Mouse (Mus musculus): ENCODE data around the gene Zkscan7.
"Not testable (repeated sequence)": the region's sequence is repeated elsewhere in the genome, so short reads cannot be mapped to it uniquely, and the experiment has no call there.

Gene Zkscan7

DNA sequence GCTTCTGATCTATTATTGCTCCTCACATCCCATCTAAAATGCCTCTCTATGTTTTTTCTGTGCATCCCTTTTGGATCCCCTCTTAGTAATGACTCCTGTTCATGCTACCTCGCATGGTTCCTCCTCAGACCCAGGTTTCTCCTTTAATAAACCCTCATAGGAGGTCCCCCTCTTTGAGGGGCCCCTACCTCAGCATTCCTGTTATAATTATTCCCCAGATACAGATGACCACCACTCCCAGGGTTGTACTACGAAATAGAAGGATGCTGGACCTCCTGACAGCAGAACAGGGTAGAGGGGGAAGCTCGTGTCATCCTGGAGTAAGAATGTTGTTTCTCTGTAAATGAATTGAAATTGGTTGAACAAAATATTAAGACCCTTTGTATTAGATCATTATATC is at the start of gene Zkscan7:
Gene Zkscan7, plus strand, starts transcription at position 301 of the 400 bp plus-strand sequence.
- no peak for DNase-seq

DNA sequence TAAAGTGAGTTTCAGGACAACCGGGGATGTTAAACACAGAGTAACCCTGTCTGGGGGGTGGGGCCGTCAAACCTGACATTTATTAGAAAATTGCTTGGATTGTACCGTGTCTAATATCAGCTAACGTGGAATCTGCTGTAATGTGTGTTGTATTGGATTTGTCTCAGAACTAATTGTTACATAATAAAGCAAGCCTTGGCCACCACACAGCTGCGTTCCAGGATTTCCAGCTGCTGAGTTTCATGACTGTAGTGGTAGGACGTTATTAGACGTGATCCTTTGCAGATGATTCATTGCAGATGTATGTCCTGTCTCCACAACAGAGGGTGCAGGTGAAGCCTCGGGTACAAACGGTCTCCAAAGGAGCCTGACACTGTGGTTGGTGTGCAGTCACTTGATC is 49.4 kb upstream of the Zkscan7 start:
- DNase-seq: no peak

DNA sequence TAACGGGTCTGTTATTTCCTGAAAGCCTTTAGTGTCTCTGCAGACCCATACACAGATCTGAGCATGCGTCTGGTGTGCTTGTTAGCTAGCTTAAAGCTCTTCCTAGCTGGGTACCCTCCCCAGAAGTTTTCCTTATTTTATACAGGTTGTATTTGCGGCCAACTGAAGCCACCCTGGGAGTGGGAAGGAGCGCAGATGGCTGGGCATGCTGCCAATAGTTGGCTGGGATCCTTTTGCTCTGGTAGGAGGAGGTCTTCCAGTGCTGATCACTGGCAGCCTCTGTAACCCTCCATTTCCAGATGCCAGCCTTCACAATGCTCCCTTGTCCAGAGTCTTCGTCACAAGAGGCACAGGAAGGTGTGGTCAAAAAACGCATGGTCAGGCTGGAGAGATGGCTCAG is 48.7 kb upstream of the Zkscan7 start:
- peak; percentile 59 for DNase-seq

DNA sequence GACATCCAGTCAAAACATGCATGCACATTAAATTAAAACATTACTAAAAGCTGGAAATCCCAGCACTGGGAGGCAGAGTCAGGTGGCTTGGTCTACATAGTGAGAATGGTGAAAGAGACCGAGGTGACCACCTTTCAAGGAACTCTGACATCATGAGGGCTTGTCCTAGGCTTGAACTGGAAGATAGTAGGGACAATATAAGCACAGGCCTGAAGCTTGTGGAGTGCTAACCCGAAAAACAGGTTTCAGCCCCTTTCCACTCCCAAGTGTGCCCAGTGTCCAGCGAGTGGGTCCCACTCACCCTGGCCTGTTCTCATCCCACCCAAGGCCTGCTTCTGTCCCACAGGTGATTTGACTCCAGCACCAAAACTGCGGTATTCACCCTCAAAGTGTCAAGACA is 48.3 kb upstream of the Zkscan7 start:
- DNase-seq: no peak

DNA sequence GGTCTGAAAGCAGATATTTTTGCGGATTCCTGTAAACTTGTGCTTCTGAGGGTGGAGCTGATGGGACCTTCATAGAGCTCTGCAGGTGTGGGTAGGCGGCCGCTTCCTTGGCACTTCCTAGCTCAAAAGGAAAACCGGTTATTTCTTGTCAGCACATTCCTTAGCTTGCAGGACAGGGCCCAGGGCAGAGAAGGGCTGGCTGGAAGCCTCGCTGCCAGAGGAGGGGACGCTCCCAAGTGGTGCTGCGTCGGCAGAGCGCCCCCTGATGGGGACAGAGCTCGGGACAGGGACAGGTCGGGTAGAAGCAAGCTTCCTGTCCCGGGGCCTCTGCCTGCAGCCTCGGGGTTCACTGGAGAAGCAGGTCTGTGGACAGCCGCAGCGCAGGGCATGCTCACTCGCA is 47.8 kb upstream of the Zkscan7 start:
- peak; percentile 71 for DNase-seq

DNA sequence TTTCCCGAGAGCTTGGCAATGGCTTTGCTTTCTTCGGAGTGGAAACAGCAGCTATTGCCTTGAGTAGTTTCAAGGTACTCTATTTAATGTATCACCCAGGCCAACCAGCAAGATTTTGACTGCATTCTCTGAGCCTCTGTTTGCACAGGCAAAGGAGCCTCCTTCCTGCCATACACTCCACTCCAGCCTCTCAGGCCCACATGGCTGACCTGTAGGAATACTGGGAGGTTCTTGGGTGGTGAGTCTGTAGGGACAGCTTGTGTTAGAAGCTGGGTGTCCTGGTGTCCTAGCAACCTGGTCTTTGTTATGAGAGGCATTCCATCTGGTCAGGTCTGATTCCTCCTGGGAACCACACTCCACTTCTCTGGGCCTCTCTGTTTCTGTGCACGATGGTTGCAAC is 41.7 kb upstream of the Zkscan7 start, which contains the start of gene Gm35549:
Gene Gm35549, minus strand, starts transcription at position 276 of the 400 bp plus-strand sequence.
- DNase-seq: no peak

DNA sequence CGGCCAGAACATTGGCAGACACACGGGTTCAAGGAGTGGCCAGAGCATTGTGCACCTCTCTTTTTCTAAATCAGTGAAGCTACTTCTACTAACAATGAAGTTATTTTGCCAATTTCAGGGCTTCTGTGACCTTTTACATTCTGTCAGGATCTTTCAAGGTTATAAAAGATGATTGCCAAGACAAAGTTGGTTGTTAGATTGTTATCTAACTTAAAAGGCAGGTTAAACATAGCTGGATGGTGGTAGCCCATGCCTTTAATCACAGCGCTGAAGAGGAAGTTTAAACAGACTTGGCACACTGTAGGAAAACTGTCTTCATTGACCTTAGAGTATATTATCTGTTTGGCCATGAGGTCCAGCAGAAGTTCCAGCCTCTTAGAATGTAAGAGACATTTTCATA is 39.9 kb upstream of the Zkscan7 start:
- DNase-seq: no peak

DNA sequence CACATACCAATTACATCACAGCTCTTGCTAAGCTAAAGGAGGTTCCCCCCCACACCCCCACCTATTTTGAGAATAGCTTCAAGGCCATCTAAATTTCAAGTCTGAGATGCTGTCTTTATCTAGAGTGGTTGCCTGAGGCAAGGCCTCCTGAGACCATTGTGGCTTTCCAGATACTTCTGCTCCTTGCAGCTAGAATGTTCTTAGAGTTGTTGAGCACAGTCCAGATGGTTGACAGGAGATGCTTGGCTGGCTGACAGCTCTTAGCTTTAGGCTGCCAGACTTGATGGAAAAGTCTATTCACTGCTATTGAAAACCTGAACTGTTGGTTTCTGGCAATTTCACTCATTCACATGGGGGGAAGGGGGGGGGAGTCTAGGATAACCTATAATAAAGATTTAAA is 39.3 kb upstream of the Zkscan7 start:
- peak; percentile 52 for DNase-seq

DNA sequence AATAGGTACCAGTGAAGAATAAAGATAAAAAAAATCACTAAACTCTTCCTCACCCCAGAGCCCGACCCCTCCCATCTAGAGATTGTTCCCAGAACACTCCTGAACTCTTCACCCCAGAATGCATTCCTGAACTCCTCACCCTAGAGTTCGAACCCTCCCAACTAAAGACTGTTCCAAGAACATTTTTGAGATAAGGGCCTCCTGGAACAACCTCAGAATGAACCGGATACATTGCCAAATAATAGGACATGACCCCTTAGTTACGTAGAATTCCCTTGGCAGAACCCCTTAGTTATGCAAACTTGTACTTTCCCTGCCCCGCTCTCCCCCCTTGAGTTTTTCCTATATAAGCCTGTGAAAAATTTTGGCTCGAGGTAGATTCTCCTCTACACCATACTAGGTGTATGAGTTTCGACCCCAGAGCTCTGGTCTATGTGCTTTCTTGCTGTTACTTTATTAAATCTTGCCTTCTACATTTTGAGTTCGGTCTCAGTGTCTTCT is 37.6 kb upstream of the Zkscan7 start:
- not testable (repeated sequence) for DNase-seq

DNA sequence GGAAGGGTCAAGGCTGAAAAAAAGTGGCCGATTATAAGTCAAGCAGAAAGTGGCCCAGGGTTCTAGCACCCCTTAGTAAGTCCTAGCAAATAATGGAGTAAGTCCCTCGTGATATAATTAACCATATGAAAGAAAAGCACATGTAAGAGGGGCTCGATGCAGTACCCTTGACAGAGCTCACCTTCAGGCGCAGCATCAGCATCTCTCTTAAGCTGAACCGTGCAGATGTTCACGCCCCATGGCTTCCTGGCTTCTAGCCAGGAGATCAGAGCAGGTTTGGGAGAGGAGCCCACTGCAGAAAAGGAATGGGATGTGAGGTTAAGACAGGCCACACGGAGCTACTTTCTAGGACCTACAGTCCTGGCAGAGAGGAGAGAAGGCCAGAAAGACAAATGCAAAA is 31.0 kb upstream of the Zkscan7 start:
- DNase-seq: no peak

DNA sequence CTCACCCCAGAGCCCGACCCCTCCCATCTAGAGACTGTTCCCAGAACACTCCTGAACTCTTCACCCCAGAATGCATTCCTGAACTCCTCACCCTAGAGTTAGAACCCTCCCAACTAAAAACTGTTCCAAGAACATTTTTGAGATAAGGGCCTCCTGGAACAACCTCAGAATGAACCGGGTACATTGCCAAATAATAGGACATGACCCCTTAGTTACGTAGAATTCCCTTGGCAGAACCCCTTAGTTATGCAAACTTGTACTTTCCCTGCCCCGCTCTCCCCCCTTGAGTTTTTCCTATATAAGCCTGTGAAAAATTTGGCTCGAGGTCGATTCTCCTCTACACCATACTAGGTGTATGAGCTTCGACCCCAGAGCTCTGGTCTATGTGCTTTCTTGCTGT is 30.3 kb upstream of the Zkscan7 start:
- DNase-seq: not testable (repeated sequence)

DNA sequence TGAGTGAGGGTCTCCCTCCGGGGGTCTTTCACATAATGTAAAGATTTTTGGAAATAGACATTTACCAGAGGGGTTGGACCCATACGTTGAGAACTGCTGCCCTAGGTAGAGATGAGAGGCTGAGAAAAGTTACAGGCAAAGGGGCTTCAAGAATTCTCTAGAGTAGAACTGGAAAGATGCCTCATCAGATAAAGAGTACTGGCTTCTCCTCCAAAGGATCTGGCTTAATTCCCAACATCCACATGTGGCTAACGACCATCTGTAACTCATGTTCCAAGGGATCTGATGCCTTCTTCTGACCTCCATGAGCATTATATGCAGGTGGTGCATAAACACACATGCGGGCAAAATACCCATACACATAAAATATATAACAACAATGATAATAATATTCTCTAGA is 29.9 kb upstream of the Zkscan7 start:
- DNase-seq: no peak

DNA sequence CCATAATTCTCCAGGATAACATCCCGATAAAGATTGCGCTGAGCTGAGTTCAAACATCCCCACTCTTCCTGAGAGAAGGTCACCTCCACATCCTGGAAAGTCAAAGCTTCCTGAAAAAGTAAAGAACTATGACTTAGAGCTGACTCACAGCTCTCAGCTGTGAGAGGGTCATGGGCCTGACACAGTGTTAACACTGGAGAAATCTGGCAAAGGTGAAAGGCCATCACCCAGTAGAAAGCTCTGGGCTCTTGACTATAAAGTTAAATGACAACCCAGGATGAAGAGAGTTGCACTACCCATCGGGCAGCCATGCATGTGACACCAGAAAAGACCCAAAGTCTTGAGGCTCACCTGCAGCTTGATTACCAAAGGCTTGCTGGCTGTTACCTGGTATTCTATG is 28.8 kb upstream of the Zkscan7 start:
- no peak for DNase-seq

DNA sequence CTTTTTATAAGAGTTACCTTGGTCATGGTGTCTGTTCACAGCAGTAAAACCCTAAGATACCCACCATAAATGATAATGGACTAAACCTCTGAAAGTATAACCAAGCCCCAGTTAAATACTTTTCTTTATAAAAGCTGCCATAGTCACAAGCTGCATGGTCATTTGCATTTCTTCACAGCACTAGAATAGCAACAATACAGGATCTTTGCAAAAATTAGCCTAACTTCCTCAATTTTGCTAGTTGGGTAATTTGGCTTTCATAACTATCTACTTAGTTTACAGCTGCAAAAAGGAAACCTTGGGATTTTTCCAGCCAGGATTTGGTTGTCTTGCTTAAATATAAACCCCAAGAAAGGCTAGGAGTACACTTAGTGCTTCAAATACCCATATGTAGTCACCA is 24.7 kb upstream of the Zkscan7 start:
- no peak for DNase-seq

DNA sequence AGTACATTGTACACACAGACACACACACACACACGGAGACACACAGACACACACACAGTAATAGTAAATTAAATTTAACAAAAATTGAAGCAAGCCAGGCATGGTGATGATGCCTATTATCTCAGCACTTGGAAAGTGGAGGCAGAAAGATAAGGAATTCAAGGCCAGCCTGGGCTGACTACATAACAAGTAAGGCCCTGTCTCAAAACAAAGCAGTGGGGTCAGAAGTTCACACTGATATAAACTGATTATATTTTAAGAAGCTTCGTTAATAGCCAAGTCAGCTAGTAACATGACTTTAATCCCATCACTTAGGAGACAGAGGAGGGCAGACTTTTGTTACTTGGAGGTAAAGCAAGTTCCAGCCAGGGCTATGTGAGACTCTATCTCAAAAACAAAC is 21.8 kb upstream of the Zkscan7 start:
- DNase-seq: no peak

DNA sequence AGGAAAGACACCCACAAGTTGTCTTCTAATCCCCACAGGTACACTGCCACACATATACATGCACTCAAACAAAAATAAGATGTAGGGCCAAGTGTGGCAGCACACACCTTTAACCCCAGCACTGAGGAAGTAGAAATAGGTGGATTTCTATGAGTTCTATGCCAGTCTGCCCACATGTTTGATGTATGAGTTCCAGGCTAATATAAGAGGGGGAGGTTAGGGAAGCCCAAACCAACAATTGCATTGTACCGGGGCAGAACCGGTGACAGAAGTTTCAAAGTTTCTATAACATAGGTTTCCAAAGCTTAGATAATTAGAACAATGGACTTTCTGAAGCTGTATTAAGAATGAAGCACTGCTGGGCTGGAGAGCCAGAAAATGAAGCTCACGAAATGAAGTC is 20.6 kb upstream of the Zkscan7 start:
- DNase-seq: no peak

DNA sequence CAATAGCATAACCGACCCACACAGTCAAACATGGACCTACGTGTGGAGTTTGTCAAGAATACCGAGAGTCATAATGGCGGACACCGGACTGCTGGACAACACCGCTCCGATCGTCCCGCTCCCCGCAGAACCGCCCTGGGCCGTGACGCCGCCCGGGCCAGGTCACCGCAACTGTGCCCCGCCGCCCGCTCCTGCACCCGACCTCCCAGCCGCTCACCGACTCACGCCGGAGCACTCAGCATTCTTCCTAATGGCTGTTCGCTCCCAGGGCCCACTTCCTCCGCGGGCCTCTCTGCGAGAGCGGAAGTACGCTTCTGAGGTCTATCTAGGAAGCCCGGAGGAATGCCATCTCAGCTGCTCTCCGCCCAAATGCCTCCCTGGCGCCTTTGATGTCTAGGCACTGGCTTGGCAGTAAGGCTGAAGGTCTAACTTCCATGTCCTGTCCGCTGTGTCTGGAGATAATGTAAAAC is 19.8 kb upstream of the Zkscan7 start, which contains the start of gene Zfp445:
Gene Zfp445, minus strand, starts transcription at position 310 of the 470 bp plus-strand sequence.
- peak; percentile 88 for DNase-seq

DNA sequence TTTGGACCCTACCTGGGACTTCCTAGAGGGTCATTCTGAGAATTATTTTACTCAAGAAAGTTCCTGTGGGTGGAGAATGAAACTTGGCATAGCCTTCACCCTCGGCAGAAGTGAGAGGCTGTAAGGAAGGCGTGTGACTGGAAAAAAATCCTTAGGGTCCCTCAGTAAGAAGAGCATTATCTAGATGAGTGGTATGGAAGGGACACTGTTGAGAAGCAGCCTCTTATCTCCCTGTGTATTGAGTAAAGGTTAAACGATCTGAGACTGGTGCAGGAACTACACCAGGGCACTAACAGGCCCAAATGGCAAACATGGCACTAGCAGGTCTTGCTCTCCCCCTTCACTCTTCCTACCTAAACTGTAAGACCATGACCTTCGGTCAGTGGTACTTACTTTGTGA is 19.3 kb upstream of the Zkscan7 start:
- no peak for DNase-seq

DNA sequence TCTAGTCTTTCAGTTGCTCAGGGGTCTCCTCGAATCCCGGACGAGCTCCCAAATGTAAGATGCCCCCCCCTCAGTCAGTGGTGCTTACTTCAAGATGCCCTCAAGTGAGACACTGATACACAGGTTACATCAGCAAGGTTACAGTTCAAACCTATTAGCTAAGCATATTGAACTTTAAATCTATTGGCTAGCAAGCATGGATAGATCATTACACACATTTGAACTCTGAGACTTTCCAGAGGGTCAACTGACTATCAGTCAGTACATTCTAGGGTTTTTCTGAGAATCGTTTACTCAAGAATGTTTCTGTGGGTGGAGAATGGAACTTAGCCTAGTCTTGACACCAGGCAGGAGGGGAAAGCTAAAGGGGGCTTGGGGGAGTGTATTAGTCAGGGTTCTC is 12.9 kb upstream of the Zkscan7 start:
- no peak for DNase-seq

DNA sequence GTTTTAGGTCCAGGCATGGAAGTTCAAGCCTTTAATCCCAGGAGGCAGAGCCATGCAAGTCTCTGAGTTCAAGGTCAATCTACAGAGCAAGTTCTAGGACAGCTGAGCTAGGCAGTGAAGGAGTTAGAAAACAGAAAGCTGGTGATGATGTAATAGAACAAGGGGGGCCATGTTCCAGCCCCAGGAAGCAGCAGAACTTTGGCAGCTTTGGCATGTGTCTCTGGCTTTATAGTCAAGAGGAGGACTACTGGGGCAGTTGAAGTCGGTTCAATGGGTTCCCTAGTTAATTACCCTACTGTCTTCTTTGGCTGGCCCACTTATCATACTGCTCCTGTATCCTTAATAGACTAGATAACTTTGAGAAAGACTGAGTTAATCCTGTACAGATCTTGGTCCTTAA is 10.8 kb upstream of the Zkscan7 start:
- DNase-seq: no peak

DNA sequence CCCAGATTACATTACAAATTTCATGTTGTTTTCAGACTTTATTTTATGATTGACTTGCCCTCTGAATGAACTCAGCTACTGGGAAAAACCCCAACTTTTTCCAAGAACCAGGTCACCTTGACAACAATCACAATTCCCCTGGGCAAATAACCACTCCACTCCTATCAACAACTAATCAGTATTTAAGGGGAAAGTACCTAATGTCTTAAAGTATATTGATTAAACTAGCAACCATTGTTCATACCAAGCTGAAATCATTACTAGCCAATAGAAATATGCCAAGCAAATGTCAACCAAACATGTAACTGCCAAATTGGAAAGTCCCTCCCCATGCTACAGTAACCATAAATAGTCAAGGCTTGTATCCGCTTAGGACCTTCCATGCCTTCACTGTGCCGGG is 10.3 kb upstream of the Zkscan7 start:
- DNase-seq: no peak

DNA sequence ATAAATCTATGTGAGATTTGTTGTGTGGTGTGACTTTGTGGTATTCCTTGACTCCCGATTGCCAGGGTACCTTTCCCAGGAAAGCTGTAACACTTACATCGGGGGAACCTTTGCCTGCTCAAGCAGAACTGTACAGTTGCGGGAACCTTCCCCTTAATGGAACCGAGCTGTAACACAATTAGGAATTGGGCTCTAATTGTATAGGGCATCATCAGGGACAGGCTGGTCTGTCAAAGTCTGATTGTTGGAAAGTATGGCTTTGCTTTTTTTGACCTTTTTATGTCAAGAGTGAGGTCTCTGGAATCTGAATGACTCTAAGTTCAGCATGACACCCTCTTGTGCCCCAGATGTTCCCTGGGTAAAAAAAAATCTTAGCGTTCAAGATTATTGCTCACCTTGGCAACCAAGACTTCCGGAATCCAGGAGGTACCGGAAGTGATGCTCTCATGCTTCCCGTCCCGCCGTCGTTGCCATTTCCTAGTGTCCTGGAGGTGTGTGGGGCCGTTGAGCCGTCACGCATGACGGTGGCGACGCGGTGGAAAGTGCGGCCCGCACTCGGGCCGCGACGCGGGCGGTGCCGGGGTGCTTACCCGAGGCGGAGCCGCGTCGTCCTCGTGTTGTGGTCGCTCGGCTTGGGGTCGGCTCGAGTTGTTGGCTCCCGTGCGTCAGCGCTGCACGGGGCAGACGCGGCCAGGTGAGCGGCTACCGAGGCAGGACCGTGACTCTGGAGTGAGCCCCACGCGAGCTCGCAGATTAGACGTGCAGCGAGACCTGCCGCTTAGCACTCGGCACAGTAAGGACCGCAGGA is 1.1 kb downstream of the Zkscan7 start:
- DNase-seq: peak; percentile 81

DNA sequence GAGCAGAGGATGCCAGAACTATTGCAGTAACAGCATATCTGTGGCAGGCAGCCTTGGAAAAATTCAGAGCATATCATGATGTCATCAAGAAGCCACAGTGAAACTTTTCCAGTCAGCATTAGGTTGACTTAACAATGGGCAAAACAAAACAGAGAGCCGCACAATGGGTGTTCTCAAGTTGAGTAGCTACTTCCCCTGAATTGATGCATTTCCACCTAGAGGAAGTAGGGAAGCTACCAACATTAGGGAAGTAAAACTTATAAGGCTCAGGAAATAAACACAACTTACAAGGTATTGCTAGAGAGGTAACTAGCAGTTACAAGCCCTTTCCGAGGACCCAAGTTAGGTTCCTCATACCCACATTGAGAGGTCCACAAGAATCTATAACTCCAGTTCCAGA is 15.6 kb downstream of the Zkscan7 start:
- no peak for DNase-seq

DNA sequence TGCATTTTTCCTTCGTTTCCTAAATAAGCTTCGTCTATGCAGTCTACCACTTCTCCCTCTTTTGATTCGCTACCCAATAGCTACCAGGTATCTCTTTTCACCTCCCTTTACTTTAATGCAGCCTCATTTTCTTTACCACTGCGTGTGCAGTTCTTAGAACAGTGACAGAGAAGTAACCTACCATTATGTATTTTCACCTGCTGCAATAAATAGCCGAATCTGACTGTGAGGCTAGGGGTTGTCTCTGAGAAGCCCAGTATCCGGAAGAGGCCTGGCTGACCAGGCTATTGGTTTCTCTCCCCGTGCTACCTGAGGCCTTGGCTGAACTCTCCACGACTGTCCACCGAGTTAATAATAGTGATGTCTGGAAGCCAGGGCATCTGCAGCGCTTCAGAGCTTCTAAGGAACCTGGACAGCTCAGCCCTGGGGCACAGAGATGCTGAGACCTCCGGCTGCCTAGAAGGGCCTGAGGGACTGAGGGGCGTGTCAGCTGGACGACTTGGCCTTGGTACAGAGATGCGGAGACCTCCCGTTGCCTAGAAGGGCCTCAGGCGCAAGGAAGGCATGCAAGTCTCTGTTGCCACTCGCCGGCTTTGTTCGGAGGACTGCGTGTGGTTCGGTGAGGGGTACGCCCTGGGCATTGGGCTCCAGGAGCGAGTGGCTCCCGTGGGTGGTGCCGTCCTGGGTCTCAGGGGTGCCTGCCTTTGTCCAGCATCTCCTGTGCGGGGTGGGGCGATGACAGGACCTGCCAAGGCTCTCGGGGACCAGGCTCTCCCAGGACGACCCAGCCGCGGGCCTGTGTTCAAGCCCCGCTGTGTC is 17.4 kb downstream of the Zkscan7 start:
- peak; percentile 71 for DNase-seq
